Mouse (Mus musculus): ENCODE results near the gene C1galt1.

Gene C1galt1

GRCm38 (mm10) chr6:7859161-7859560 is 14.5 kb downstream of the C1galt1 start:
- DNase-seq = no peak

- no peak for DNase-seq
Measured at GRCm38 (mm10) chr6:7861033-7861432, 16.4 kb downstream of the C1galt1 start.

GRCm38 (mm10) chr6:7863354-7863753 is 18.7 kb downstream of the C1galt1 start:
- no peak for DNase-seq

DNA sequence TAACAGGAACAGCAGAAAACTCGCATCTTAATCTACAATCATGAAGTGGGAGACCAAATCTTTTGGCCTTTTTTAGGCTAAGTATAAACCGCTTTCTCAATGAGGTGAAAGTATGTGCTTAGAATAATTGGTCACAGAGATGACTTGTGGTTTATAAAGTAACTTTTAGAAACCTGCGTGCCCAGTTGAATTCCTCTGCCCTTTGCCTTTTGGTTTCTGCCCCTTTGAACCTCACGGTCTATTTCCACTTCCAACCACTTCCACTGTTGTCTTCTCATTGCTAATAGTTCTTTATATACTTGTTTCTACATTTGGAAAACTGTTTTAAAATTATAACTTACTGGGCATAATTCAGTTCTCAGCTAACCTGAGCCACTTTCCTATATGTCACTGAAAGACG is 32.2 kb downstream of the C1galt1 start:
- no peak for DNase-seq

DNA sequence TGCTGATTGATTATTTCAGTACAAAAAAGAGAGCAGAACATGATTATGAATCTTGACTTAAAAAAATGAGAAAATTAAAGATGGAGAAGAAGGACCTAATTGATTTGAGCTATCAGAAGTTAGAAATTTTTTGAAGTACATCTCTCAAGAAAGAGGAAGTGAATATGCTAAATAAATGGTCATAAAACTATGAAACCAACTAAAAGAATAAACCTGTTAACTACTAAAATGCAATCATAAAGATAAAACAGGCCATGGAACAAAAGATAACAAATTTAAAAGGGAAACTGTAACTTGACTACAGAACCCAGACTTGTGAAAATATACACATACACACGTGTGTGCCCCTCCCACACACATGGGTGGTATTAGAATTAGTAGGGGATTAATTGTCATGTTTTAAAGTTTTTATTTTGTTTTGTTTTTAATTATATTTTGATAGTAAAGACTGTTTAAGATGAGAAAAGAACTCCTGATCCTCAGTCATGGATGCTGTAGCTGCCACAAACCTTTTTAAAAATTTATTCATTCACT is 37.0 kb downstream of the C1galt1 start:
- DNase-seq = no peak

- DNase-seq = no peak
Measured at GRCm38 (mm10) chr6:7882520-7882919, 37.9 kb downstream of the C1galt1 start.

DNA sequence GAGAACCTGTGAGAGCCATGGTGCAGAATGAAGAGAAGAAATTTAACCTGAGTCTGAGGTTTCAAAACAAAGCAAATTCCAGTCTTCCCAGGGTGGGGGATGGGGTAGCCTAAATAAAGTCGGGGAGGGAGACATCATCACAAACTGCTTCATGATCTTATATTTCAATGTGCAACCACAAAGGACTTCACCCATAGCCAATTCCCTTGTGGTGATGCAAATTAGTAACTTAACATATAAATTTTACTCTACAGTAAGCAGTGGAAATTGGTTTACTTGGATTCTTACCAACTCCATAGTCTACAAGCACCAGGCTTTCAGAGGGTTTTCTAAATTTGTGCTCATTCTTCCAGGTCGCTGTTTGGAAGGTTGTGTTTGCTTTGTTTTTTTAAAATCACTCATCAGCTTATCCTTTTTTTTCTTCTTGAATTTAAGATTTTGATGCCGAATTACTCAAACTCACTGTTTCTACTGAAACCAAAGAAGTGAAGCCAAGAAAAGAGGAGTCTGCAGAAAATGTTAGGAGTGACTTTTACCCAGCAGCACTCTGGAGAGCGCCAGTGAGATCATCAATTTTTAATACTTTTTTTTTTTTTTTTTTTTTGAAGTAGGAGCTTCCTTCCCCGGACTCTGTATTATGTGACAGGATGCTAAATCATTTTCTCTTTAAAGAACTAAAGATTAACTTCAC is 41.5 kb downstream of the C1galt1 start:
- no peak for DNase-seq

DNA sequence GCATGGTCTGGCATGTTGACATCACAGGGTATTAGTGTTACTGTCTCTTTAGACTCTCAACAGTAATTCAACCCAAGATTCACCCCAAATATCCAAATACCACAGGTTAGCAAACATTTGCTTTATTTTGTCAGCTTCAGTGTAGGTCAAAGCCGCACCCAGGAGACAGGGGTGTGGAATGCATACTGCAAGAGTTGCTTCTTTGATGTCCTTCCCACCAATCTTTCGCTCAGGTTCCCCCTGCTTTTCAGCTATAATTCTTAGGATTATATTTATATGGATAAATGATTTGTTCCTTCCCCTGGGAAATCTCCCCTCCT is 42.0 kb downstream of the C1galt1 start:
- no peak for DNase-seq

DNA sequence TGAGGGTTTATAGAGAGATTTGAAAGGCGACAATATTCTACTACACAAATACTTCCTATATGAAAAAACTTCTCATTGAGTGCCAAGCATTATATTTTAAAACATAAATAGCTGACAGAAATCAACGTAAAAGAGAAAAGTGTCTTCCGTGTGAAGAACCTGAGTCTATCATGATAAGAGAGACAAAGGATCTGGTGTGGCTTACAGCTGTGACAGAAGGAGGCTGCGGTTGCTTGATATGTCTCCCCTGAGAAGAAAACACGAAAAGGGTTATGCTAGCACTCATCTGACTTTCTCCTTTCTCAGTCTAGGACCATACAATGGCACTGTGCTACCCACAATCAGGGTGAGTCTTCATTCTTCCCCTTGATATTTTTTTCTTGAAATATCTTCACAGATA is 51.7 kb downstream of the C1galt1 start:
- no peak for DNase-seq

GRCm38 (mm10) chr6:7912015-7912414 is 67.4 kb downstream of the C1galt1 start:
- DNase-seq = no peak
